Mouse (Mus musculus) limb, embryonic 11.5 days (tissue): Measurements from ENCODE around the gene Tunar. TPM values are rescaled to one million over a fixed set of nuclear protein-coding genes. Genes with fewer than 3 reads are reported as not detected.

Experiments used
- ATAC-seq: fragments of 200-750 bp; cut with Nextera tagmentation; 2 replicates; pipeline ENCODE4 v1.8.0; 2017; ENCODE audit warnings: low read depth; ENCODE audit not compliant: insufficient number of reproducible peaks, low FRiP score, low TSS enrichment
- DNase-seq: peaks from one replicate; pipeline ENCODE4 v3.0.0-alpha.2; 2015; ENCODE audit warnings: low spot score
- H3K27ac ChIP-seq: fragments of 300-500 bp; sonication (generic); replicated peaks from 2 replicates; pipeline ENCODE4 v1.5.1; 2014; ENCODE audit warnings: low read depth, mild to moderate bottlenecking, low read length
- H3K27me3 ChIP-seq: fragments of 300-500 bp; sonication (generic); 2 replicates; pipeline ENCODE4 v1.6.1; 2014; ENCODE audit warnings: mild to moderate bottlenecking, low read length, mixed read lengths; ENCODE audit not compliant: control insufficient read depth, insufficient read depth
- H3K36me3 ChIP-seq: fragments of 300-500 bp; sonication (generic); 2 replicates; pipeline ENCODE4 v1.6.1; 2014; ENCODE audit warnings: mild to moderate bottlenecking, low read length, moderate library complexity, mixed read lengths; ENCODE audit not compliant: control insufficient read depth, insufficient read depth
- H3K4me1 ChIP-seq: fragments of 300-500 bp; sonication (generic); 2 replicates; pipeline ENCODE4 v1.6.1; 2014; ENCODE audit warnings: low read length, mixed read lengths; ENCODE audit not compliant: control insufficient read depth, insufficient read depth
- H3K4me2 ChIP-seq: fragments of 300-500 bp; sonication (generic); 2 replicates; pipeline ENCODE4 v1.6.1; 2014; ENCODE audit warnings: low read depth, mild to moderate bottlenecking, moderate library complexity; ENCODE audit not compliant: severe bottlenecking
- H3K4me3 ChIP-seq: fragments of 300-500 bp; sonication (generic); 2 replicates; pipeline ENCODE4 v1.5.1; 2014; ENCODE audit warnings: low read depth, low read length
- H3K9ac ChIP-seq: fragments of 300-500 bp; sonication (generic); 2 replicates; pipeline ENCODE4 v1.6.1; 2014; ENCODE audit warnings: mild to moderate bottlenecking, low read length
- H3K9me3 ChIP-seq: fragments of 300-500 bp; sonication (generic); 2 replicates; pipeline ENCODE4 v1.6.1; 2016; ENCODE audit warnings: low read length; ENCODE audit not compliant: control insufficient read depth
- WGBS: fragments of 180-500 bp; shearing (Covaris S2); extraction: QIAGEN DNeasy Blood & Tissue Kit; methylation state at CpG from one replicate; pipeline ENCODE4 v1.1.7; 2014; 5-methylcytosine and 5-hydroxymethylcytosine counted together
- polyA plus RNA-seq: library from polyadenylated mRNA; unstranded; fragments of >200 nt; fragmentation: Nextera tagmentation; extraction: Ambion mirVana; gene quantifications from 2 replicates; pipeline ENCODE4 v1.2.1, GENCODE M21; 2014

Tunar gene
- 0.20 and 0.27 TPM in 2 replicates for polyA plus RNA-seq

- H3K9ac ChIP-seq: no peak within 1 kb of the TSS
- no peaks in the 10 kb centered on the region for H3K36me3 ChIP-seq
- no peak for ATAC-seq
- 87% methylated on average over 2 of the region's 2 CpGs for WGBS
- no peak for DNase-seq
- no peak within 1 kb of the TSS for H3K27ac ChIP-seq
- no peaks in the 10 kb centered on the region for H3K4me1 ChIP-seq
- H3K27me3 ChIP-seq: peaks cover 10% of the 10 kb centered on the region; the same call in 1 of the 2 replicates
- H3K9me3 ChIP-seq: no peaks in the 10 kb centered on the region
- H3K4me2 ChIP-seq: no peak within 1 kb of the TSS
- no peak within 1 kb of the TSS for H3K4me3 ChIP-seq
Measured at GRCm38 (mm10) chr12:105333570-105333969, at the start of gene Tunar. Tunar (plus strand) TSS chr12:105333870.

- H3K4me2 ChIP-seq: no peak overlapping the region
- no peak overlapping the region for H3K27ac ChIP-seq
- H3K36me3 ChIP-seq: no peaks in the 10 kb centered on the region
- no peak overlapping the region for H3K9ac ChIP-seq
- H3K4me3 ChIP-seq: no peak overlapping the region
- DNase-seq: no peak
- no peaks in the 10 kb centered on the region for H3K4me1 ChIP-seq
- no peak for ATAC-seq
- H3K27me3 ChIP-seq: no peaks in the 10 kb centered on the region
- H3K9me3 ChIP-seq: no peaks in the 10 kb centered on the region
- 62% methylated on average over 5 of the region's 5 CpGs for WGBS
Measured at GRCm38 (mm10) chr12:105312571-105313035, 21.1 kb upstream of the Tunar start.

- no peak overlapping the region for H3K27ac ChIP-seq
- 100% methylated on average over 1 of the region's 1 CpGs for WGBS
- no peak for DNase-seq
- H3K4me1 ChIP-seq: no peaks in the 10 kb centered on the region
- H3K36me3 ChIP-seq: no peaks in the 10 kb centered on the region
- no peak overlapping the region for H3K4me3 ChIP-seq
- no peak for ATAC-seq
- H3K27me3 ChIP-seq: no peaks in the 10 kb centered on the region
- H3K4me2 ChIP-seq: no peak overlapping the region
- no peaks in the 10 kb centered on the region for H3K9me3 ChIP-seq
- H3K9ac ChIP-seq: no peak overlapping the region
Measured at GRCm38 (mm10) chr12:105314328-105314727, 19.3 kb upstream of the Tunar start.

- Histone ChIP-seq H3K27ac (no peak overlapping the region), H3K36me3 (no peaks in the 10 kb centered on the region), H3K4me3 (no peak overlapping the region), H3K27me3 (no peaks in the 10 kb centered on the region), H3K4me1 (no peaks in the 10 kb centered on the region), H3K4me2 (no peak overlapping the region), H3K9ac (no peak overlapping the region), H3K9me3 (no peaks in the 10 kb centered on the region)
- 17% methylated on average over 6 of the region's 6 CpGs for WGBS
- DNase-seq (peak; percentile 84), ATAC-seq (peak; percentile 65)
Measured at GRCm38 (mm10) chr12:105322160-105322559, 11.5 kb upstream of the Tunar start.

- no peak overlapping the region for H3K9ac ChIP-seq
- WGBS: 65% methylated on average over 5 of the region's 5 CpGs
- ATAC-seq (no peak), DNase-seq (no peak)
- no peaks in the 10 kb centered on the region for H3K36me3 ChIP-seq
- H3K27ac ChIP-seq: no peak overlapping the region
- H3K4me3 ChIP-seq: no peak overlapping the region
- H3K4me1 ChIP-seq: no peaks in the 10 kb centered on the region
- H3K4me2 ChIP-seq: no peak overlapping the region
- H3K27me3 ChIP-seq: no peaks in the 10 kb centered on the region
- H3K9me3 ChIP-seq: no peaks in the 10 kb centered on the region
Measured at GRCm38 (mm10) chr12:105327051-105327450, 6.6 kb upstream of the Tunar start.

- H3K9me3 ChIP-seq: no peaks in the 10 kb centered on the region
- H3K9ac ChIP-seq: no peak overlapping the region
- DNase-seq (no peak), ATAC-seq (no peak)
- no peak overlapping the region for H3K27ac ChIP-seq
- no peaks in the 10 kb centered on the region for H3K4me1 ChIP-seq
- WGBS: 64% methylated on average over 11 of the region's 11 CpGs
- H3K27me3 ChIP-seq: no peaks in the 10 kb centered on the region
- H3K4me3 ChIP-seq: no peak overlapping the region
- no peak overlapping the region for H3K4me2 ChIP-seq
- H3K36me3 ChIP-seq: no peaks in the 10 kb centered on the region
Measured at GRCm38 (mm10) chr12:105328396-105328795, 5.3 kb upstream of the Tunar start.

GRCm38 (mm10) chr12:105336094-105336420 is 2.4 kb downstream of the Tunar start:
- WGBS: 10% methylated on average over 8 of the region's 8 CpGs
- DNase-seq: no peak
- H3K36me3 ChIP-seq: no peaks in the 10 kb centered on the region
- H3K4me3 ChIP-seq: peak overlapping the region; percentile 53
- H3K9ac ChIP-seq: no peak overlapping the region
- H3K9me3 ChIP-seq: no peaks in the 10 kb centered on the region
- ATAC-seq: no peak; the same call in 1 of the 2 replicates
- no peaks in the 10 kb centered on the region for H3K4me1 ChIP-seq
- H3K27me3 ChIP-seq: peaks cover 10% of the 10 kb centered on the region; the same call in 1 of the 2 replicates
- H3K4me2 ChIP-seq: peak overlapping the region; percentile 99
- H3K27ac ChIP-seq: no peak overlapping the region

GRCm38 (mm10) chr12:105336421-105337289 is 3.0 kb downstream of the Tunar start:
- Histone ChIP-seq H3K9ac (peak overlapping the region; percentile 57), H3K36me3 (no peaks in the 10 kb centered on the region), H3K4me1 (no peaks in the 10 kb centered on the region), H3K27ac (no peak overlapping the region), H3K27me3 (peaks cover 10% of the 10 kb centered on the region; the same call in 1 of the 2 replicates), H3K4me3 (peak overlapping the region; percentile 53), H3K4me2 (peak overlapping the region; percentile 99), H3K9me3 (no peaks in the 10 kb centered on the region)
- peak; percentile 81 for ATAC-seq
- peak; percentile 77 for DNase-seq
- WGBS: under 1% methylated on average over 75 of the region's 77 CpGs
